Mouse (Mus musculus) layer of hippocampus, adult 11-12 months (tissue): ENCODE results near the gene Cckbr.
"Not testable (repeated sequence)": the region's sequence is repeated elsewhere in the genome, so short reads cannot be mapped to it uniquely, and the experiment has no call there.

Experiments
- DNase-seq: peaks from one replicate; pipeline ENCODE4 v3.0.0; 2022; ENCODE audit warnings: low spot score

Gene Cckbr

DNA sequence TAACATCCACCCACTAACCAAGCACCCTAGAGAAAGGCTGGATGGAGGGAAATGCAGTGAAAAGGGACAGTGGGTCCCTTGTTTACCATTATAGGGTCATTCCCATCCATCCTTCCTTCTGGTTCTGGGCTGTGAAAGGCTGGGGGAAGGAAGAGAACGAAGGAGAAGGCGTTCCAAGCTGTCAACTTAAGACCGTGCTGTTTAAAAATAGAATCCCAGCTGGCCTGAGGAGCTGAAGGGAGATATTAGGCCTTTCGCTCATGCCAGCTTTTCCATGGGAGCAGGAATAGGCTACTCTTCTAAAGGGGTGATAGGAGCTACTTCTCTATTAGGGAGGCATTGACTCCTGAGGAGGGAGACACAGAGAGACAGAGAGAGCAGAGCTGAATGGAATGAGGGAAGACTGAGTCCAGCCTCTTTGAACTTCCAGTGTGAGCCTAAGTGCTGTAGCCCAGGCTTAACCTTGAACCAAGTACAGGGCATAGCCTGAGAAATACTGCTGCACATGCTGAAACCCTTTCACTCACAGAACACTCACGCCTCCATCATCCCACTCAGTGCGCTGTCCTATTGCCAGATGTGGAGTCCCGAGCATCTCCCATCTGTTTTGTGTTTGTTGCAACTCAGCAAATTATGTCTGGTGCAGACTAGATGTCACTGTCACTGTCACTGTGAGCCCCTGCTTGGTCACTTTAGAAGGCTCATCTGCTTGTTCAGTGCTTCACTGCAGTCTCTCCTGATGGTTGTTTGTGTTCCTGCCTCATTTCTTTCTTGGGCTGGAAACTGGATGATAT, 12.6 kb downstream of the Cckbr start:
- DNase-seq, result peak; percentile 27

- no peak for DNase-seq
Measured at GRCm38 (mm10) chr7:105441426-105441825, 15.9 kb downstream of the Cckbr start.

DNA sequence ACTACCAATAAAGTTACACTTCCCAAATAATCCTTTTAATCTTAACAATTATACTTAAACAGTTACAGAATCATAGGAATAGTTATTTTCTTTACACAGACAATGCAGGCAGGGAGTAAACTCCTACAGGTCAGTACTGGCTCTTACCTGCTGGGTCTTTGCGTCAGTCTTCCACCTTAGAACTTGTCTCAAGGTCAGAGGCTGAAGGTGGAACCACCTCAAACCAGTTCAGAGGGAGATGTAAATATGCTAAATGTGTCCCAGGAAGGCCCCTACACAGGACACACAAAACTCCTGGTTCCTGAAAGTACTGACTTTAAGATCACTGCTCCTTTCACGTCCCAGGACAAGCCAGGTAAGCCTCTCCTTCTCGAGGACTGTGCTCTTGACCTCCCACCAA, 19.5 kb downstream of the Cckbr start:
- no peak for DNase-seq

- not testable (repeated sequence) for DNase-seq
Measured at GRCm38 (mm10) chr7:105453345-105453744, 27.8 kb downstream of the Cckbr start.

GRCm38 (mm10) chr7:105458546-105458945, 33.0 kb downstream of the Cckbr start:
- DNase-seq, result no peak

GRCm38 (mm10) chr7:105465505-105465904, 40.0 kb downstream of the Cckbr start:
- not testable (repeated sequence) for DNase-seq

- DNase-seq, result no peak
Measured at GRCm38 (mm10) chr7:105472607-105473006, 47.1 kb downstream of the Cckbr start.

- no peak for DNase-seq
Measured at GRCm38 (mm10) chr7:105474771-105475315, 49.3 kb downstream of the Cckbr start.

DNA sequence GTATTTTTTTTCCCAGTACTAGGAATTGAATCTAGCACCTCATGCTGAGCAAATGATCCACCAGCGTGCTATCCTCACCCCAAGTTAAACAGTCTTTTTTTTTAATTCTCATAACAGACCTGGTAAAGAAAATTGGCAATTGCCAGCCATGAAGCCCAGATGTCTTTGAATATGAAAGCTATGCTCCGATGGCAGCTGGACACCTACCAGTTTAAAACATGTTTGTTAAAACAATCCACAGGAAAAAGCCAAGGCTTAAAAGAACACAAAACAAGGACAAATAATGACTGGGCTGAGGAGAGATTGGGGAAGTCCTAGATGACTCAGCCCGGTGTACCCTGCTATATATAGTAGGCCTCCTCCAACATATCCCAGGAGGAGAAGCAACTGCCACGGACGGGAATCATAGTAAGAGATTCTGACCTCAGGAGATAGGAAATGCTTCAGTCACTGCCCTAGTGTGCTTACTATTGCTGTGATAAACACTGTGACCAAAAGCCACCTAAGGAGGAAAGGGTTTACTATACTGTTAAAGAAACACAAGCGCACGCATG, 49.9 kb downstream of the Cckbr start:
- no peak for DNase-seq

DNA sequence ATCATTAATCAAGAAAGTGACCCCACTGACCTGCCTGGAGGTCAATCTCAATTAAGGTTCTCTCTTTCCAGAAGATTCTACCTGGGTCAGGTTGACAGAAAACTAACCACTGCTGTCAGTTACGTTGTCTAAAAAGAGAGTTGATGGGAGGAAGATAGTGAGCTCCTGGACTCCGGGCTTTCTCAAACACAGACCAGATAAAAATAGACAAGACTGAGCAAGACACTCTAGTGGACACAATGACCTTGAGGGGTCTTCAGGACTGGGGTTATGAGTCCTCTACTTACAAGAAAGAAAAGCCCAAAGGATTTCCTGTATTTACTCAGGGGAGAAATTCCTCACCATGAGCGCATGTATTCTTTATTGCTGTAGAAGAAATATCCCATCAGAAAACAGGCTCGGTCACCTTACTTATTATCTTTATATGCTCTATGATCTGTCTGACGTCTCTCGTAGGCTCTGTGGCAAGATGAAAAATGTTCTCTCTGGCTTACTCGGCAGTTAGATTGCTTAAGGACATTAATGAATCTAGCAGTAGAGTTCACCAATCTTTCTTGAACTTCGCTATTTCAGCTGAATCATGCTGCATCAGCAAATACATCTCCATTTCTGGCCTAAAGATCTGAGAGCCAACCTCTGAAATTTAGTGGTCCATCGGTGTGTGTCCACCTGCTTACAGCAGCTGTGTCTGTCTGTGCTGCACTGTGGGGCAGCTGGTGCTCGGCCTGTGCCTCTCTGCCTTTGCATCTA, 51.3 kb downstream of the Cckbr start:
- no peak for DNase-seq

GRCm38 (mm10) chr7:105477433-105477700, 51.8 kb downstream of the Cckbr start:
- no peak for DNase-seq

- DNase-seq, result peak; percentile 73
Measured at GRCm38 (mm10) chr7:105477841-105478240, 52.3 kb downstream of the Cckbr start.

- no peak for DNase-seq
Measured at GRCm38 (mm10) chr7:105478344-105478743, 52.8 kb downstream of the Cckbr start.

- DNase-seq, result no peak
Measured at GRCm38 (mm10) chr7:105479232-105479631, 53.7 kb downstream of the Cckbr start.

DNA sequence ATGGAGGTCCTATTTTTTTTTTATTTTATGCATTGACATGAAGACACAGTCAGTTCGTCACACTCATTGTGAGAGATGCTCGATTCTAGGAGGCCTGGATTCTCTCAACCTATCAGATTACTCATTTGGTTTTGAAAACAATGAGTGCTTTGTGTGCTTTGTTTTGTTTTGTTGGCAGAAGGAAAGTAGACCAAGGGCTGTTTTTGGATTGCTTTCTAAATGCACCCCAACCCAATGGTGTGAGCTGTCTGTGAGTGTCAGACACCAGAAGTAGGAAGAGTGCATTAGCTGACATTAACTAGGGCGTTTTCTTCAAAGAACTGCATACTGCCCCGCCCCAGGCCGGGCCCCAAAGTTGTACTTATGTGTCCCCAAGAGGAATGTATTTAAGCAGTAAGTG, 54.5 kb downstream of the Cckbr start:
- no peak for DNase-seq

- no peak for DNase-seq
Measured at GRCm38 (mm10) chr7:105480561-105481504, 55.3 kb downstream of the Cckbr start.

DNA sequence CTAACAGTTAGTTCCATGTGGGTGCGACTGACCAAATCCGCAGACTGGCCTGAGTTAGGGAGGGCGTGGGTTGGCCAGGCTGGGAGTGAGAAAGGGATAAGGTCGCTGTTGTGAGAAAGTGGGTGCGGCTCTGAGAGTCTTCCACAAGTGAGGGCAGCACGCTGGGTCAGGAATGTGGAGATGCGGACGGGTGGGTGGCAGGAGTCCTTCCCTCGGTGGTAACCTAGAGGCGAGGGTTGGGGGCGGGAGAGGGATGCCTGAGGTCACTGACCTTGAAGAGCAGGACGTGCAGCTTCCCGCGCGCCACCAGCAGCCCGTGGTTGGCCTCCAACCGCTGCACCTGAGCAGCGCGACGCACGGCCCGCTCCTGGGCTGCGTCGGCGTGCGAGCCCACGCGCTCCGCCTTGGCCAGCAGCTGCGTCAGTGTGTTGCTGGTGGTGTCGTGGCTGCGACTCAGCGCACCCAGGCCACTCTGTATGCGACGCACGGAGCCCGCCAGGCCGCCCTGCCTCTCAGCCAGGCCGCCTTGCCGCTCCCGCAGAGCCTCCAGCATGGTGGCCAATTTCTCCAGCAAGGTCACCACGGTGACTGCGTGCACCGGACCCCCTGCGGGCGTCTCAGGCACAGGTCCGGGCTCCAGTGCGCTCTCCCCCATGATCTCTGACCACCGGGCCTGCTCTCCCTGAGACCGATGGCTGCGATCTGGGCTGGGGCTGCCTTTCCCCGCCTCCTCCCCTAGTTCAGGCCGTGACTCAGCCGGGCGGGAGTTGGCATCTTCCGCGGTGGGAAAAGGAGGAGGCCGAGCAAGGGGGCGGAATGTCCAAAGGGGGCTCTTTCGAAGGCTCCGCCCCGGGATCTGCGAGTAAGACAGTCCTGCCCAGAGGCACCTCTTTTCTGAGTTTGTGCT, 56.2 kb downstream of the Cckbr start, which contains the start of gene Cavin3:
TSS of gene Cavin3 (minus strand) at position 796 of the 907 bp plus-strand sequence.
- DNase-seq, result peak; percentile 57

DNA sequence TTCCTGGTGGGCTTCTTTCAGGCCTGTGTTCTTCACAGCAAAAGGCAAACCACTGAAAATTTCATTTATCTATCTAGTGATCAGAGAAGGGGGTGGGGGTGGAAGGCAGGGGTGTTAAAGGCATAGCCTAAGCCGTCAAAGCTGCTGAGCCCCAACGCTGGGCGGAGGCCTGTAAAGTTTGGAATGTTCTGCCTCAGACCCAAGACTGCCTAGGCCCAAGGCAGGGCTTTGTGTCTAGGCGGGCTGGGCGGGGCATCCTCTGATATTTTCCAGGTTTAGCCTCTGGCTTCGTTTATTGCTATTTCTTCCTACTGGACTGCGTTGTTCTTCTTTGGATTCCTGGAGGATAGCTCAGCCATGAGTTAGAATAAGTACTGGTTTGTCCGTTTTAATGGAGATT, 56.9 kb downstream of the Cckbr start:
- no peak for DNase-seq

DNA sequence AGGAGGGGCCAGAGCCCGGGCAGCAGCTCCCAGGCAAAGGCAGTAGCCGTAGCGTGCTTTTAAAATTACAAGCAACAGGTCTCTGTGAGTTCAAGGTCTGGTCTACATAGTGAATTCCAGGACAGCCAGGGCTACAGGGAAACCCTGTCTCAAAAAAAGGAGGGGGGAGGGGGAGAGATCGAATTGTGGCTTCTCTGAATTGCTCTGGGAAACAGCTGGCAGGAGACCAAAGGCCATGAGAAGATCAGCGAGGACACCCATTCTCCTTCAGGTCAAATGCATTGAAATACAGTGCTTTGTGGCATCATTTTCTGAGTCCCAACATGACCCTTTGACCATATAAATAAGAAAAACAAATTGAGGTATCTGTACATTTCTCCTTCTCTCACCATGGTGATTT, 59.5 kb downstream of the Cckbr start:
- no peak for DNase-seq

- DNase-seq, result peak; percentile 78
Measured at GRCm38 (mm10) chr7:105487104-105487876, 61.8 kb downstream of the Cckbr start.
